11 mouse cellular contexts compared by ENCODE assay signal in the genomic region with DNA sequence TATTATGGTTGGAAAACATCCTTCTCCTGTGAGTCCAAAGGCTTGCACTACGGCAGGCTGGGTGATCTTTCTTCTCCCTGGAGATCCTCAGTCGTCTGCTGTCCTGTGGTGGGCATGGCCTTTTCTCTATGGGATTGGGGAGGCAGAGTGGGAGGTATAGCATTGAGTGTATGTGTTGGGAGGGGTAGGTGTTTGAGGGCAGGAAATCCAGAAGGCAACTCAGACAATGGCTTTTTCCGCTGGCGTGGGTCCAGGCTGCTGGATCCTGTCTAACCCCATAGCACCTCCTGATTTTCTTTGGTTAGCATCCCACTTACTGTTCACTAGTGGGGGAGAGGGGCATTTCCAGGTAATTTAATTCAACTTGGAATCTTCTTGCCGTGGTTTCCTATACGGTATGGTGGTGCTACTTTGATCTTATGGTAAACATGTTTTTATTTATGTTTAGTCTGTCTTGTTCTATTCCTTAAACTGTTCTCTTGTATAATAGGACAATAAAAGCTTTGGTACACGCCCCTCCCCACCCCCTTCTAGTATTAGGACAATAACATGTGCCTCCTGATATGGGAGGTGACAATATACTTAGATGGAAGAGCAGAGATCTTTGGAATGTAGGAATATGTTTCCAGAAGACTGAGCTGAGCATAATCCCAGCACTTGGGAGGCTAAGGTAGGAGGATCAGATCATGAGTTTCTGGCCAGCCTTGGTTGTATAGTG. TPM values are rescaled to one million over a fixed set of nuclear protein-coding genes. Genes with fewer than 3 reads are reported as not detected.
DNase-seq lines count a peak whose midpoint lies in the region; TF ChIP-seq lines count a peak whose summit lies in the region.
"Had no signal": no experiment of that assay in that cellular context is flagged by ENCODE, and none has a peak within 500 bp of the region (broad histone marks: within the 10 kb centered on the region; RNA-seq: fewer than 3 reads in every experiment).

No protein-coding gene starts in this region.

- no peak for TF ChIP-seq CTCF in embryonic fibroblast, embryonic 13.5 days (IDR thresholded peaks at IDR 0.05; ENCODE audit: borderline replicate concordance, insufficient read depth, low read length)

- no peak overlapping the region for H3K4me3 ChIP-seq in embryonic fibroblast, embryonic 13.5 days (ENCODE audit: insufficient read depth, low read length)
- H3K4me3 ChIP-seq: liver, embryonic 15.5 days had no signal

- H3K4me1 ChIP-seq in embryonic fibroblast, embryonic 13.5 days (ENCODE audit: control insufficient read depth, insufficient read depth, low read length): peaks cover 11% of the 10 kb centered on the region

- H3K27ac ChIP-seq in embryonic fibroblast, embryonic 13.5 days (ENCODE audit: insufficient read depth, low read length): peak overlapping the region; percentile 20; the same call in 1 of the 2 replicates
- H3K27ac ChIP-seq: liver, embryonic 15.5 days had no signal

- no peak for TF ChIP-seq POLR2A in embryonic fibroblast, embryonic 13.5 days (IDR thresholded peaks at IDR 0.05; ENCODE audit: low read depth, low read length)

- DNase-seq in adrenal gland, postnatal 14 days: peak; percentile 74
- peak; percentile 84 for DNase-seq in heart, postnatal 4 days
- peak; percentile 61 to 70 for DNase-seq in lung, adult 18-20 months
- no peak for DNase-seq in layer of hippocampus, adult 11-12 months (ENCODE audit: low spot score)
- no peak for DNase-seq in left cerebral cortex, adult 11 months (ENCODE audit: low spot score)
- DNase-seq in left cerebral cortex, postnatal 36 days (ENCODE audit: low spot score in 2 of 2): no peak
- DNase-seq: cerebellum, adult 9-10 months had no signal

- intact Hi-C loops in left cerebral cortex, postnatal 36 days (cut with DNase I): no loop called here

RNA-seq across cellular contexts. Expression of a gene that starts 17.4 kb away (rescaled TPM):
- total RNA-seq in adrenal gland, postnatal 14 days (2021): 34.9 and 37.7 TPM in 2 replicates
- polyA plus RNA-seq in embryonic fibroblast, embryonic 13.5 days (2011; ENCODE audit: insufficient read length, low read depth, missing spikeins): 161 and 346 TPM in 2 replicates
- total RNA-seq in heart, postnatal 4 days (2021): 100 to 1,000 TPM; 120 to 121 TPM
- 1 to 10 TPM; 2.8 to 4.3 TPM for total RNA-seq in left cerebral cortex, postnatal 36 days (2021)

RNA-seq across cellular contexts. Expression of a gene that starts 44.0 kb away (rescaled TPM):
- 18.7 and 19.9 TPM in 2 replicates for total RNA-seq in adrenal gland, postnatal 14 days (2021)
- polyA plus RNA-seq in embryonic fibroblast, embryonic 13.5 days (2011; ENCODE audit: insufficient read length, low read depth, missing spikeins): 25.0 and 27.6 TPM in 2 replicates
- total RNA-seq in heart, postnatal 4 days (2021): 10 to 100 TPM; 21.9 to 22.0 TPM
- 10 to 100 TPM; 64.4 to 73.5 TPM for total RNA-seq in left cerebral cortex, postnatal 36 days (2021)

RNA-seq across cellular contexts. Expression of a gene that starts 46.3 kb away (rescaled TPM):
- total RNA-seq in adrenal gland, postnatal 14 days (2021): not detected in 2 replicates
- not detected in 2 replicates for polyA plus RNA-seq in embryonic fibroblast, embryonic 13.5 days (2011; ENCODE audit: insufficient read length, low read depth, missing spikeins)
- total RNA-seq in heart, postnatal 4 days (2021): 1 to 10 TPM; 1.3 to 1.8 TPM
- under 1 TPM in 1 of 2 experiments, not detected in 1; 0.64 TPM for total RNA-seq in left cerebral cortex, postnatal 36 days (2021)
- total RNA-seq: gastrocnemius, postnatal 4 days had no signal
- polyA plus RNA-seq: liver, embryonic 15.5 days; Patski had no signal

Comparison
In these comparisons a context has a peak if more than half of its experiments do, and no peak if none do; other contexts are left out.
1. DNase-seq: peak in adrenal gland, postnatal 14 days (single experiment), heart, postnatal 4 days (single experiment) and lung, adult 18-20 months (2 of 2); none in layer of hippocampus, adult 11-12 months (single experiment), left cerebral cortex, adult 11 months (single experiment) and left cerebral cortex, postnatal 36 days (0 of 2).